Mouse (Mus musculus) stomach, embryonic 15.5 days (tissue): ENCODE data around the gene S1pr5. TPM values are rescaled to one million over a fixed set of nuclear protein-coding genes. Genes with fewer than 3 reads are reported as not detected.
"Not testable (repeated sequence)": the region's sequence is repeated elsewhere in the genome, so short reads cannot be mapped to it uniquely, and the experiment has no call there.

Source experiments
- ATAC-seq: fragments of 200-750 bp; cut with Nextera tagmentation; 2 replicates; pipeline ENCODE4 v1.8.0; 2017; ENCODE audit warnings: low read depth, moderate number of reproducible peaks, moderate TSS enrichment; ENCODE audit not compliant: insufficient read depth, low FRiP score
- H3K27ac ChIP-seq: fragments of 300-500 bp; sonication (generic); 2 replicates; pipeline ENCODE4 v1.5.1; 2015; ENCODE audit warnings: mild to moderate bottlenecking, inconsistent platforms
- H3K27me3 ChIP-seq: fragments of 300-500 bp; sonication (generic); replicated peaks from 2 replicates; pipeline ENCODE4 v1.6.1; 2015; ENCODE audit warnings: inconsistent platforms
- H3K36me3 ChIP-seq: fragments of 300-500 bp; sonication (generic); 2 replicates; pipeline ENCODE4 v1.6.1; 2015; ENCODE audit warnings: inconsistent platforms
- H3K4me1 ChIP-seq: fragments of 300-500 bp; sonication (generic); 2 replicates; pipeline ENCODE4 v1.6.1; 2015; ENCODE audit warnings: inconsistent platforms
- H3K4me2 ChIP-seq: fragments of 300-500 bp; sonication (generic); 2 replicates; pipeline ENCODE4 v1.6.1; 2015; ENCODE audit warnings: mild to moderate bottlenecking, inconsistent platforms
- H3K4me3 ChIP-seq: fragments of 300-500 bp; sonication (generic); replicated peaks from 2 replicates; pipeline ENCODE4 v1.5.1; 2015; ENCODE audit warnings: inconsistent platforms
- H3K9ac ChIP-seq: fragments of 300-500 bp; sonication (generic); 2 replicates; pipeline ENCODE4 v1.6.1; 2015; ENCODE audit warnings: inconsistent platforms
- H3K9me3 ChIP-seq: fragments of 300-500 bp; sonication (generic); 2 replicates; pipeline ENCODE4 v1.6.1; 2016; ENCODE audit warnings: inconsistent platforms
- WGBS: fragments of 180-500 bp; shearing (Covaris S2); methylation state at CpG from one replicate; pipeline ENCODE4 v1.1.7; 2015; 5-methylcytosine and 5-hydroxymethylcytosine counted together
- polyA plus RNA-seq: library from polyadenylated mRNA; unstranded; fragments of >200 nt; fragmentation: Nextera tagmentation; extraction: Ambion mirVana; gene quantifications from 2 replicates; pipeline ENCODE4 v1.2.1, GENCODE M21; 2015

The S1pr5 gene
- 0.93 and 1.6 TPM in 2 replicates for polyA plus RNA-seq

DNA sequence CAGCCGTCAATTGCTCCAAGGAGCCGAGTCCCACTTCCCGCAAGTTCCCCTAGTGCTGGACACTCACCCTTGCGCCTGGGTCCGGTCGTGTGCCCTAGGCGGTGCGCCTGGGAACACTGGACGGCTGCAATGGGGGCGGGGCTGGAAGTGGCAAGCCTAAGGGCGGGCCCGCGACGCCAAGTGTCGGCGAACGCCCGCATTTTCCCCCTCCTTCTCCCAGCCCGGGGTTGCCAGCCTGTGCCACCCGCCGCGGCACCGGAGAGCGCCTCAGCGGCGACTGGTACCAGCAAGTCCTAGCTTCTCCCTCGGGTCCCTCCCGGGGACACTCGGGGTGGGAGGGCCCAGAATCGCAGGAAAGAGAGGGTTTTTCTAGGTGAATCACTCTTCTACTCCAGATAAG lies at the start of gene S1pr5:
S1pr5 (minus strand) TSS at position 118 of the 400 bp plus-strand sequence.
- peak within 1 kb of the TSS; percentile 6; the same call in 1 of the 2 replicates for H3K9ac ChIP-seq
- H3K4me1 ChIP-seq: peaks cover 19% of the 10 kb centered on the region
- no peaks in the 10 kb centered on the region for H3K9me3 ChIP-seq
- H3K27me3 ChIP-seq: peaks cover 87% of the 10 kb centered on the region
- whole genome bisulfite sequencing: 2% methylated on average over 21 of the region's 30 CpGs
- no peaks in the 10 kb centered on the region for H3K36me3 ChIP-seq
- no peak within 1 kb of the TSS for H3K27ac ChIP-seq
- no peak for ATAC-seq
- peak within 1 kb of the TSS; percentile 30 for H3K4me3 ChIP-seq
- H3K4me2 ChIP-seq: peak within 1 kb of the TSS; percentile 42

DNA sequence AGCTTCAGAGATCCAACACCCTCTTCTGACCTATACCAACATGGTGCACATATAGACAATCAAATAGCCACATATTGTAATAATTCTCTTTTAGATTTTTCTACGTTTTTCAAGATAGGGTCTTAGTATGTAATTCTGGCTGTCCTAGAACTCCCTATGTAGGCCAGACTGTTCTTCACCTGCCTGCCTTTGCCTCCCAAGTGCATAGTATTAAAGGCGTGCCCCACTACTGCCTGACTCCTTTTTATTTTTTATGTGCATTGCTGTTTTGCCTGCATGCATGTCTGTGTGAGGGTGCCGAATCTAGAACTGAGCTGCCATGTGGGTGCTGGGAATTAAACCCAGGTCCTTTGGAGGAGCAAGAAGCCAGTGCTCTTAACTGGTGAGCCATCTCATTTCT lies 44.0 kb upstream of the S1pr5 start:
- Histone ChIP-seq H3K36me3 (no peaks in the 10 kb centered on the region), H3K9me3 (no peaks in the 10 kb centered on the region), H3K27me3 (no peaks in the 10 kb centered on the region), H3K4me2 (no peak overlapping the region), H3K4me1 (peaks cover 17% of the 10 kb centered on the region), H3K27ac (no peak overlapping the region), H3K4me3 (no peak overlapping the region), H3K9ac (no peak overlapping the region)
- no peak for ATAC-seq
- 84% methylated on average over 3 of the region's 3 CpGs for WGBS

DNA sequence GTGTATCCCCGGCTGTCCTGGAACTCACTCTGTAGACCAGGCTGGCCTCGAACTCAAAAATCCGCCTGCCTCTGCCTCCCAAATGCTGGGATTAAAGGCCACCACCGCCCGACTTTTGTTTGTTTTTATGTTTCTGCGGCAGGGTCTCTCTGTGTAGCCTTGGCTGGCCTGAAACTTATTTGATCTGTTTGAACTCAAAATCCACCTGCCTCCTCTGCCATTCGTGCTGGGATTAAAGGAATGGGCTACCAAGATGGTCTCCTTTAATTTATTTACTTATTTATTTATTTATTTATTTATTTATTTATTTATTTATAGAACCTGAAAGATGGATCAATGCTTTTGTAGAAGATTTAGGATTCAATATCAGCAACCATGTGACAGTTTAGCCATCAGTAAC lies 43.6 kb upstream of the S1pr5 start:
- not testable (repeated sequence) for H3K36me3 ChIP-seq, H3K9me3 ChIP-seq, H3K27me3 ChIP-seq, ATAC-seq
- H3K4me1 ChIP-seq: peaks cover 21% of the 10 kb centered on the region
- H3K27ac ChIP-seq: peak overlapping the region; percentile 86
- peak overlapping the region; percentile 79 for H3K4me3 ChIP-seq
- H3K4me2 ChIP-seq: peak overlapping the region; percentile 58
- 12% methylated on average over 7 of the region's 7 CpGs for WGBS
- H3K9ac ChIP-seq: peak overlapping the region; percentile 17; the same call in 1 of the 2 replicates

DNA sequence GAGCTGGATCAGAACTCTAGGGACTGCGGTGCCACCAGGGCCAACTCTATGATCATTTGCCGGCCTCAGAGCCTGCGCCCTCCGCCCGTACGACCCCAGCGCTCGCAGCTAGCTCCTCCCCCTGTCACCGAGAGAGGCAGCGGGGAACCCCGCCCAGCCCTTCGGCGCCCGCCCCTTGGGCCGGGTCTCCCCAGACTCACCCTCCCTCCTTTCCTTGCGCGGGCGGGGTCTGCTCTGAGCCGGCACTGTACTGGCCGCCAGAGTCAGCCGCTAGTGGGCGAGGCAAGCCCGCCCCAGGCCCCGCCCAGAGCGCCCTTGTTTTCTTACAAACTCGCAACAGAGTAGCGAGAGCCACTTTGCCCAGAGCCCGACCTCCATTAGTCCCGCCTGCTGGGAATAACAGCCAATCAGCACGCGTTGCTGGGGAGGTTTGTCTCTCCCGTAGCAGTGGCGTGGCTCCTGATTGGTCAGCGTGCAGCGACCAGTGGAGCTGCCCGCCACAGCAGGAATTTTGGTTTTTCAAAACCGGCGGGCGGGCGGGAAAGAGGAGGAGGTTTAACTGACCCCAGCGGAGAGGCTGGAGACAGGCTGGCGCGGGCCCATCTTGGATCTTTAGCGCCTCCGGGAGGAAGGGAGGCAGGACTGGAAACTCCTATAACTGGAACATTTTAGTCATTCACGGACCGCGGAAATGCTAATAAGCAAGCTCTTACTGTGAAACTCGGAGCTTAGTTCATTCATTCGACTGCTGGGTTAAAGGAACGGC lies 43.0 kb upstream of the S1pr5 start, which contains the start of gene Cdkn2d:
Cdkn2d (minus strand) TSS at position 386 of the 766 bp plus-strand sequence.
- Histone ChIP-seq H3K27me3 (no peaks in the 10 kb centered on the region), H3K36me3 (no peaks in the 10 kb centered on the region), H3K4me2 (peak within 1 kb of the TSS; percentile 78), H3K4me1 (peaks cover 28% of the 10 kb centered on the region), H3K27ac (peak within 1 kb of the TSS; percentile 86), H3K9ac (peak within 1 kb of the TSS; percentile 81), H3K9me3 (no peaks in the 10 kb centered on the region), H3K4me3 (peak within 1 kb of the TSS; percentile 79)
- WGBS: under 1% methylated on average over 51 of the region's 51 CpGs
- peak; percentile 94 for ATAC-seq

DNA sequence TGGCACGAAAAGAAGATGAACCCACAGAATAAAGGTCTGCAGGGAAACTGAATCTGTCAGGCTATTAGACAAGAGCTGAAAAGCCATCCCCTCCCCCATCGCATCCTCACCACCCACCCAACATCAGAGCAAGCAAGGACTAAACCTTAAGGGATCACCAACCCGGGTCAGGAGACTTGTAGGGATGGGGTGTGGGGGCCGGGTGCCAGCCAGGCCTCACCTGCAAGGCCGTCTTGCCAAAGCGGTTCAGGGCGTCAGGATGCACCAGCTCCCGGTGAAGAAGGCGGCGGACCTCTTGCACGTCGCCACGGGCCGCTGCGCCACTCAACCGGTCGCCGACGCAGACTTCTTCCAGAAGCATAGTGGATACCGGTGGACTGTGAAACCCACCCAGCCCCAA lies 42.3 kb upstream of the S1pr5 start:
- ATAC-seq: no peak
- under 1% methylated on average over 20 of the region's 20 CpGs for WGBS

DNA sequence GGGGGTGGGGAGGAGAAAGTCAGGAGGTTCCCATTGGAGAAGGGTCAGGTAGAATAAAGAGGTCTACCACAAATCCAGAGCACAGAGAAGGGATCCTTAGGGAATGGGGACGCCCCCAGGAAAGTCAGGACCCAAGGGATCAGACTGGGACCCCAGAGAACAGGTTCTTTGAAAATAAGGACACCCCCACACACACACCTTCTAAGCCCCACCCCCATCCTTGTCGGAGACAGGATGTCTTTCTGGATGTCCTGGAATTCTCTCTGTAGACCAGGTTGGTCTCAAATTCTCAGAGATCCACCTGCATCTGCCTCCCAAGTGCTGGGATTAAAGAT lies 41.1 kb upstream of the S1pr5 start:
- Histone ChIP-seq H3K4me1 (peaks cover 29% of the 10 kb centered on the region), H3K27me3 (no peaks in the 10 kb centered on the region), H3K9me3 (no peaks in the 10 kb centered on the region), H3K4me2 (peak overlapping the region; percentile 78), H3K4me3 (peak overlapping the region; percentile 79), H3K36me3 (no peaks in the 10 kb centered on the region; the same call in 1 of the 2 replicates), H3K9ac (no peak overlapping the region), H3K27ac (no peak overlapping the region)
- no peak for ATAC-seq
- 88% methylated on average over 2 of the region's 2 CpGs for WGBS

More for the DNA sequence above, 42.3 kb upstream of the S1pr5 start:
- Histone ChIP-seq H3K4me3 (peak overlapping the region; percentile 79), H3K4me2 (peak overlapping the region; percentile 78), H3K27ac (peak overlapping the region; percentile 76), H3K9me3 (no peaks in the 10 kb centered on the region), H3K27me3 (no peaks in the 10 kb centered on the region), H3K4me1 (peaks cover 29% of the 10 kb centered on the region), H3K36me3 (no peaks in the 10 kb centered on the region), H3K9ac (peak overlapping the region; percentile 81)

DNA sequence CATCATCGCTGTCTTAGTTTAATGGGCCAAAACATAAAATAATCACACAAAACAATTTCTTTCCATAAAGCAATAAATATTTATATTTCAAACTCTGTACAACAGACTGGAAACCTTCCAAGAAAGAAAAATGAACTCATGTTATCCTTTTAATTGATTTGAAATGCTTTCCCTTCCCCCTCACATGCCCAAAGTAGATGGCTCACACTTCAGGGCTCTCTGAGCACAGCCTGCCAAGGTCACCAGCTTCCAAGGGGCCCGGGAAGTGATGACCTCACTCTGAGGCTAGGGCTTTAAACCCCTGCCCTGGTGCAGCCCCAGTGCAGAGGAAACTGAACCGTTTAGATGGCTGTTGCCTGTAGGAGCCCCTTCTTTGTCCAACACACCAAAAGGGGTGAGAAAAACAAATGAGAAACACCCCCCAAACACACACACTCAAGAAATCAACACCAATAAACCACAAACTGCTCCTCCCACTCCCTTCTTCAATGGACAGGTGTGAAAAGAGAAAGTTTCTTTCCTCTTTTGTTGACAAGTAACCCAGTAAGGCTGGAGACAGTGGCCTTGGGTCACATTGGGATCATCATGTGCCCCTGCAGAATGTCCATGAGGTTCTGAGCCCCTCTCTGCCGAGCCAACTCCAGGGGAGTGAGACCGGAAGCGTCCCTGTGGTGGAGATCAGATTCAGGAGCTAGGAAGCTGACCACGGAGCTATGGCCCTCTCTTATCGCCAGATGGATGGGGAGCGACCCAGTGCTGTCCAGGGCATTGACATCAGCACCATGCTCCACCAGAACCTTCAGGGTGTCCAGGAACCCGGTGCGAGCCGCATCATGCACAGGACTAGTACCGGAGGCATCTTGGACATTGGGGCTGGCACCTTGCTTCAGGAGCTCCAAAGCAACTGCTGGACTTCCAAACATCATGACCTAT lies 40.4 kb upstream of the S1pr5 start:
- H3K27me3 ChIP-seq: no peaks in the 10 kb centered on the region
- no peak for ATAC-seq
- H3K4me3 ChIP-seq: peak overlapping the region; percentile 79
- H3K4me1 ChIP-seq: peaks cover 29% of the 10 kb centered on the region
- no peaks in the 10 kb centered on the region for H3K9me3 ChIP-seq
- peak overlapping the region; percentile 75 for H3K27ac ChIP-seq
- 0 out of 2 replicates have a peak overlapping the region, but pooled peaks have one; percentile 7 for H3K9ac ChIP-seq
- 72% methylated on average over 13 of the region's 13 CpGs for WGBS
- peak overlapping the region; percentile 78 for H3K4me2 ChIP-seq
- peaks cover 2% of the 10 kb centered on the region; the same call in 1 of the 2 replicates for H3K36me3 ChIP-seq

DNA sequence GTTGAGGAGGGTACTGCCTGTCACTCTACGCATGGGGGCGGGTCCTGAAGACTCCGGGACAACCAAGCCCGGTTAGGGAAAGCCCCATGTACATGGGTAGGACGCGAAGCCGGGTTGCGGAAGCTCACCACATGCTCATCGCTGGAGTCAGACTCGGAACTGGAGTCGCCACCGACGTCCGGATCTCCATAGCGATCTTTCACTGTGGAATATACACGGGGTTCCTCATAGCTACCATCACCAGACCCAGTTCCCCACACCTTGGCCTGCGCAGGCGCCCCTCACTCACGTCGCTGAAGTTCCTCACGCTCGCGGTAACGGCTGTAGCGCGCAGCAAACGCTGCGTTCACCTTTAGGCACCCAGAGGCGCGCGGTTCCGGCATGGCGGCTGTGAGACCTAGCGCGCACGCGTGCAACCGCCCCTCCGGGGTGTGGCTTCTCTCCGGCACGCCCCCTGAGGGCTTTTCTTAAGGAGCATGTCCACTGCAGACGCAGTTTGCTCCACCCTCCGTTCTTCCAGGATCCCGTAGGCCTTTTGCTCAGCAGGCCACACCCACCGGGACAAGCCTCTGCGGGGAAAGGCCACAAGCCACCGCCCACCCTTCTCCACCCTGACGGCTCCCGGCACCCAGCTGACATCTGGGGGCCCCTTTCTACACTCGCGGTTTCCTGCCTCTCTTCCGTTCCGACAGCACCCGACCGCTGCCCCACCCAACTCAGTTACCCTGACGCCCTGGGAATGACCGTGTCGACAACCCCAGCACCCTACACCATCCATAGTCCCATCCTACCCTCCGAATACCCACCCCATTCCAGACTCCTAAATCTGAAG lies 39.5 kb upstream of the S1pr5 start, which contains the start of gene Kri1:
Kri1 (minus strand) TSS at position 399 of the 832 bp plus-strand sequence.
- under 1% methylated on average over 59 of the region's 59 CpGs for WGBS
- Histone ChIP-seq H3K27me3 (no peaks in the 10 kb centered on the region), H3K9ac (peak within 1 kb of the TSS; percentile 62; the same call in 1 of the 2 replicates), H3K4me2 (peak within 1 kb of the TSS; percentile 78), H3K27ac (peak within 1 kb of the TSS; percentile 90), H3K9me3 (no peaks in the 10 kb centered on the region), H3K4me3 (peak within 1 kb of the TSS; percentile 79), H3K36me3 (peaks cover 3% of the 10 kb centered on the region; the same call in 1 of the 2 replicates), H3K4me1 (peaks cover 29% of the 10 kb centered on the region)
- ATAC-seq: peak; percentile 76

DNA sequence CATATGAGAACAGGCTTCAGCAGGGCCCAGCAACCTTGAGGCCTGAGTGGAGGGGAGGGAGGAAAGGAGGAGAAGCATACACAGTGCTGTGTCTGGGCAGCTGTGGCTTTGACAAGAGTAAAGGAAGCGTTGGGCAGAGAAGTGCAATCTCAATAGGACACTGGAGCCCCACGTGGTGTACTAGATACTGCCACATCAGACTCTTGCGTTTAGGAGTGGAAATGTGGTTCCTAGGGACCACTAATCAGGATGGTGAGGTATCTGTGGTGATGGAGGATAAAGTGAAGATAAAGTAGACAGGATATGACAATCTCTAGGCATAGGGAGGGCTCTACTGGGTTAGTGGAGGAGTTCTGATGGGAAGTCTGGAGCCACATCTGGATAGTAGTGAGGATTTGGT lies 38.5 kb upstream of the S1pr5 start:
- no peak overlapping the region for H3K27ac ChIP-seq
- peak overlapping the region; percentile 62; the same call in 1 of the 2 replicates for H3K9ac ChIP-seq
- peak overlapping the region; percentile 79 for H3K4me3 ChIP-seq
- peak overlapping the region; percentile 78 for H3K4me2 ChIP-seq
- H3K4me1 ChIP-seq: peaks cover 29% of the 10 kb centered on the region
- peaks cover 8% of the 10 kb centered on the region for H3K36me3 ChIP-seq
- 60% methylated on average over 3 of the region's 3 CpGs for WGBS
- no peak for ATAC-seq
- no peaks in the 10 kb centered on the region for H3K9me3 ChIP-seq
- no peaks in the 10 kb centered on the region for H3K27me3 ChIP-seq

DNA sequence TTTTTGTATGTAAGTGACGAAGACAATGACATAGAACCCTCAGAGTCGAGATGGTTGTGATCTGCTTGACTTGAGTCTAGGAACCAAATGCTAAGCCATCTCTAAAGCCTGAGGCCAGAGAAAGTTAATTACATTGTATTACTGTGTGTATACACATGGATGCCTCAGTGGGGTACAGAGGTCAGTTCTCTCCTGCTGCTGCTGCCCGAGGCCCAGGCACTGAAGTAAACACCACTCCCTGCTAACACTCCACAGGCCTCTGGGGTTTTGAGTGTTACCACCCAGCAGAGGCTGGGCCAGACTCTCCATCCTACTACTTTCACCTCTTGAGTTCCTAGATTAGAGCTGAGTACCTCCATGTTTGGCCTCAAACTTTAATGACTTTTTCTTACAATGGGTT lies 35.8 kb upstream of the S1pr5 start:
- ATAC-seq: no peak
- 71% methylated on average over 3 of the region's 3 CpGs for WGBS
- no peak overlapping the region for H3K4me2 ChIP-seq
- H3K36me3 ChIP-seq: peaks cover 32% of the 10 kb centered on the region
- no peak overlapping the region for H3K4me3 ChIP-seq
- H3K27ac ChIP-seq: no peak overlapping the region
- no peaks in the 10 kb centered on the region for H3K27me3 ChIP-seq
- H3K9ac ChIP-seq: no peak overlapping the region
- no peaks in the 10 kb centered on the region for H3K9me3 ChIP-seq
- peaks cover 18% of the 10 kb centered on the region for H3K4me1 ChIP-seq

DNA sequence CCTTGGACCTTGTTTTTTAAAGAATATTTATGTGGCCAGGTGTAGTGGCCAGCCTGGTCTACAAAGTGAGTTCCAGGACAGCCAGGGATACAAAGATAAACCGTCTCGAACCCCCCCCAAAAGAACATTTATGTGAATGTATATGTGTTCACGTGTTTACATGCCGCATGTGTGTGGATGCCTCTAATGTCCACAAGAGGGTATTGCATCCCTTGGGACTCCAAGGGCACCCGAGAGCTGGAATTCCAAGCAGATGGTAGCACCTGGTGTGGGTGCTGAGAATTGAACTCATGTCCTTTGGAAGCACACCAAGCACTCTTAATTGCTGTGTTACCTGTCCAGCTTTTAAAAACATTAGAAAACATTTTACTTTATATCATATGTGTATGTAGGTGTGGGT lies 35.3 kb upstream of the S1pr5 start:
- no peaks in the 10 kb centered on the region for H3K27me3 ChIP-seq
- H3K9me3 ChIP-seq: no peaks in the 10 kb centered on the region
- no peak overlapping the region for H3K4me2 ChIP-seq
- peaks cover 14% of the 10 kb centered on the region for H3K4me1 ChIP-seq
- H3K27ac ChIP-seq: no peak overlapping the region
- H3K4me3 ChIP-seq: no peak overlapping the region
- WGBS: 91% methylated on average over 5 of the region's 5 CpGs
- no peak overlapping the region for H3K9ac ChIP-seq
- H3K36me3 ChIP-seq: peaks cover 34% of the 10 kb centered on the region
- ATAC-seq: no peak
